ENCODE assay signal across 8 mouse cellular contexts in genomic region chr9:71974541-71974959, GRCm38 (mm10).
DNase-seq lines count a peak whose midpoint lies in the region; ATAC-seq lines count a peak whose summit lies in the region.

No protein-coding gene starts in this region.

- WGBS in heart, embryonic 13.5 days, result 51% methylated on average over 2 of the region's 2 CpGs
- WGBS in heart, embryonic 12.5 days, result 63% methylated on average over 2 of the region's 2 CpGs
- WGBS in embryonic facial prominence, embryonic 12.5 days, result 17% methylated on average over 2 of the region's 2 CpGs
- 3% methylated on average over 2 of the region's 2 CpGs for WGBS in limb, embryonic 12.5 days

- H3K4me2 ChIP-seq in heart, embryonic 13.5 days, result no peak overlapping the region
- H3K4me2 ChIP-seq in heart, embryonic 12.5 days, result no peak overlapping the region
- H3K4me2 ChIP-seq in embryonic facial prominence, embryonic 12.5 days (replicated peaks), result no peak overlapping the region
- no peak overlapping the region for H3K4me2 ChIP-seq in limb, embryonic 12.5 days

- ATAC-seq in heart, embryonic 13.5 days (ENCODE audit: extremely low read depth, insufficient number of reproducible peaks, low FRiP score, low TSS enrichment), result no peak
- ATAC-seq in heart, embryonic 12.5 days (ENCODE audit: insufficient number of reproducible peaks, low FRiP score), result no peak
- ATAC-seq in embryonic facial prominence, embryonic 12.5 days (ENCODE audit: insufficient number of reproducible peaks, insufficient read depth, low FRiP score, low TSS enrichment), result no peak
- ATAC-seq in limb, embryonic 12.5 days (ENCODE audit: insufficient number of reproducible peaks, insufficient read depth, low FRiP score, low TSS enrichment, low read depth), result no peak
- no peak for ATAC-seq in inflammation-experienced regulatory T-cells, adult 6 months

- H3K4me3 ChIP-seq in heart, embryonic 13.5 days, result no peak overlapping the region
- H3K4me3 ChIP-seq in heart, embryonic 12.5 days, result no peak overlapping the region
- H3K4me3 ChIP-seq in embryonic facial prominence, embryonic 12.5 days, result no peak overlapping the region
- no peak overlapping the region for H3K4me3 ChIP-seq in limb, embryonic 12.5 days (replicated peaks)

- H3K27ac ChIP-seq in heart, embryonic 13.5 days (replicated peaks), result 0 out of 2 replicates have a peak overlapping the region, but pooled peaks have one; percentile 39
- no peak overlapping the region for H3K27ac ChIP-seq in heart, embryonic 12.5 days (ENCODE audit: poor library complexity, severe bottlenecking)
- peak overlapping the region; percentile 47; the same call in 1 of the 2 replicates for H3K27ac ChIP-seq in embryonic facial prominence, embryonic 12.5 days
- peak overlapping the region; percentile 53; the same call in 1 of the 2 replicates for H3K27ac ChIP-seq in limb, embryonic 12.5 days

- no peaks in the 10 kb centered on the region for H3K9me3 ChIP-seq in heart, embryonic 13.5 days
- no peaks in the 10 kb centered on the region for H3K9me3 ChIP-seq in heart, embryonic 12.5 days (replicated peaks)
- H3K9me3 ChIP-seq in embryonic facial prominence, embryonic 12.5 days, result no peaks in the 10 kb centered on the region
- no peaks in the 10 kb centered on the region for H3K9me3 ChIP-seq in limb, embryonic 12.5 days

- peak; percentile 16 for DNase-seq in NIH3T3 (ENCODE audit: low read depth)
- DNase-seq in adrenal gland, postnatal 25 days, result no peak
- no peak for DNase-seq in gastrocnemius, adult 8-10 months (ENCODE audit: low spot score in 2 of 2)

- peaks cover 23% of the 10 kb centered on the region for H3K4me1 ChIP-seq in heart, embryonic 13.5 days
- peaks cover 7% of the 10 kb centered on the region for H3K4me1 ChIP-seq in heart, embryonic 12.5 days (replicated peaks)
- peaks cover 17% of the 10 kb centered on the region for H3K4me1 ChIP-seq in embryonic facial prominence, embryonic 12.5 days
- peaks cover 16% of the 10 kb centered on the region for H3K4me1 ChIP-seq in limb, embryonic 12.5 days (replicated peaks)

- no peak overlapping the region for H3K9ac ChIP-seq in heart, embryonic 13.5 days
- H3K9ac ChIP-seq in heart, embryonic 12.5 days, result no peak overlapping the region
- no peak overlapping the region for H3K9ac ChIP-seq in embryonic facial prominence, embryonic 12.5 days
- no peak overlapping the region for H3K9ac ChIP-seq in limb, embryonic 12.5 days (replicated peaks)

- no peaks in the 10 kb centered on the region for H3K27me3 ChIP-seq in heart, embryonic 13.5 days (replicated peaks)
- H3K27me3 ChIP-seq in heart, embryonic 12.5 days (replicated peaks), result no peaks in the 10 kb centered on the region
- H3K27me3 ChIP-seq in embryonic facial prominence, embryonic 12.5 days, result no peaks in the 10 kb centered on the region
- no peaks in the 10 kb centered on the region for H3K27me3 ChIP-seq in limb, embryonic 12.5 days

- no peaks in the 10 kb centered on the region; the same call in 1 of the 2 replicates for H3K36me3 ChIP-seq in heart, embryonic 13.5 days
- H3K36me3 ChIP-seq in heart, embryonic 12.5 days, result no peaks in the 10 kb centered on the region
- H3K36me3 ChIP-seq in embryonic facial prominence, embryonic 12.5 days, result no peaks in the 10 kb centered on the region
- H3K36me3 ChIP-seq in limb, embryonic 12.5 days, result no peaks in the 10 kb centered on the region
